Mouse (Mus musculus) heart, adult 10 weeks (tissue): ENCODE results near the gene Kcnh4. TPM values are rescaled to one million over a fixed set of nuclear protein-coding genes. Genes with fewer than 3 reads are reported as not detected.

Source experiments
- polyA plus RNA-seq: library from polyadenylated mRNA; stranded (reverse); fragments of 350-450 nt; fragmentation: Illumina TruSeq; extraction: RNeasy Lipid Tissue Mini Kit (QIAGEN cat#74804); gene quantifications from one replicate; pipeline ENCODE4 v1.2.3, GENCODE M21; 2014; ENCODE audit warnings: low read depth, low replicate concordance

Kcnh4 gene
- polyA plus RNA-seq = not detected

GRCm38 (mm10) chr11:100759611-100760233 is at the start of gene Kcnh4:
TSS of gene Kcnh4 (minus strand) at chr11:100759942.

GRCm38 (mm10) chr11:100770646-100771408 is 11.1 kb upstream of the Kcnh4 start, which contains the start of gene Ghdc:
TSS of gene Ghdc (minus strand) at chr11:100770957.

GRCm38 (mm10) chr11:100762831-100763230 is 3.1 kb upstream of the Kcnh4 start, which contains the start of gene Hcrt:
TSS of gene Hcrt (minus strand) at chr11:100762931.

GRCm38 (mm10) chr11:100738066-100738604 is 21.6 kb downstream of the Kcnh4 start, which contains the start of gene Rab5c:
TSS of gene Rab5c (minus strand) at chr11:100738215.

GRCm38 (mm10) chr11:100713735-100714533 is 45.8 kb downstream of the Kcnh4 start, which contains the start of gene Hspb9:
TSS of gene Hspb9 (plus strand) at chr11:100713850.

GRCm38 (mm10) chr11:100711783-100712615 is 47.7 kb downstream of the Kcnh4 start, which contains the start of gene Kat2a:
TSS of gene Kat2a (minus strand) at chr11:100712465.

GRCm38 (mm10) chr11:100703851-100704531 is 55.8 kb downstream of the Kcnh4 start, which contains the start of gene Dhx58:
TSS of gene Dhx58 (minus strand) at chr11:100704271.

GRCm38 (mm10) chr11:100692164-100692616 is 67.6 kb downstream of the Kcnh4 start, which contains the start of gene Zfp385c:
TSS of gene Zfp385c (minus strand) at chr11:100692455.

Other genes starting within 250 kb of the Kcnh4 start
- 31.9 TPM for gene Acly, start 231.9 kb downstream of the Kcnh4 start, polyA plus RNA-seq
- 0.29 TPM for gene Ttc25, start 214.3 kb downstream of the Kcnh4 start, polyA plus RNA-seq
- gene Cnp, start 185.0 kb downstream of the Kcnh4 start, polyA plus RNA-seq = 9.0 TPM
- 51.3 TPM for gene Nkiras2, start 140.7 kb downstream of the Kcnh4 start, polyA plus RNA-seq
- gene Dnajc7, start 139.8 kb downstream of the Kcnh4 start, polyA plus RNA-seq = 153 TPM
- gene Zfp385c, start 67.5 kb downstream of the Kcnh4 start, polyA plus RNA-seq = 0.21 TPM
- gene Dhx58, start 55.7 kb downstream of the Kcnh4 start, polyA plus RNA-seq = 2.5 TPM
- gene Kat2a, start 47.5 kb downstream of the Kcnh4 start, polyA plus RNA-seq = 16.9 TPM
- gene Hspb9, start 46.1 kb downstream of the Kcnh4 start, polyA plus RNA-seq = not detected
- gene Rab5c, start 21.7 kb downstream of the Kcnh4 start, polyA plus RNA-seq = 55.1 TPM
- not detected for gene Hcrt, start 3.0 kb upstream of the Kcnh4 start, polyA plus RNA-seq
- gene Ghdc, start 11.0 kb upstream of the Kcnh4 start, polyA plus RNA-seq = 14.6 TPM
- gene Stat5b, start 90.8 kb upstream of the Kcnh4 start, polyA plus RNA-seq = 38.3 TPM
- 22.1 TPM for gene Stat5a, start 99.4 kb upstream of the Kcnh4 start, polyA plus RNA-seq
- 83.2 TPM for gene Stat3, start 179.6 kb upstream of the Kcnh4 start, polyA plus RNA-seq
- gene Cavin1, start 210.9 kb upstream of the Kcnh4 start, polyA plus RNA-seq = 133 TPM
- gene Atp6v0a1, start 249.5 kb upstream of the Kcnh4 start, polyA plus RNA-seq = 72.1 TPM